Mouse (Mus musculus): ENCODE results near the gene Mast4. TPM values are rescaled to one million over a fixed set of nuclear protein-coding genes. Genes with fewer than 3 reads are reported as not detected.

The Mast4 gene
- polyA plus RNA-seq, 2 experiments = 0.71 to 1.5 TPM

DNA sequence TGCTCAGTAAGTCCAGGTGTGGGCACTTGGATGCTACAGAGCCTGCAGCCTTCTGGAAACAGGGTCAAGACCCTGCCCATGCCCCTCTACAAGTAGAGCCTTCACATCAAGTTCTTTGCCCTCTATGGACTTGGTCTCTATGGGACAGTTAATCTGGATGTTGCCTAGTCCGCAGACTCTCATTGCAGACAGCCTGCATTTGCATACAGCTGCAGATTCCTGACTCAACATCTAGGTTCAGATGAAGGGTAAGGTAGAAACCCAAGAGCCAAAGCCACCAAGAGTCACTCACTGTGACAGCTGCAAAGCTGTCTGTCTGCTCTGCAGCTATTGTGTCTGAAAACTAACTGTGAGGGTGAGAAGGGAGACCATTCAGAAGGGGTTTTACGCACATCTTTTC is 491.6 kb downstream of the Mast4 start:
- ATAC-seq (ENCODE audit: insufficient read depth) (no peak), DNase-seq (ENCODE audit: low read depth in 3 of 3, low spot score in 3 of 3) (no peak)
- Histone ChIP-seq H3K4me1 (replicated peaks; ENCODE audit: control insufficient read depth in 2 of 2, insufficient read depth in 2 of 2, low read length in 1 of 2) (peaks cover 4 to 7% of the 10 kb centered on the region in 2 experiments; a peak in 1 of 4 replicates), H3K4me3 (ENCODE audit: insufficient read depth in 1 of 2, low read depth in 2 of 2, low read length in 2 of 2) (no peak overlapping the region), H3K9ac (replicated peaks) (no peak overlapping the region), H3K36me3 (replicated peaks; ENCODE audit: control insufficient read depth, insufficient read depth, low read depth) (no peaks in the 10 kb centered on the region), H3K4me2 (ENCODE audit: low read depth) (no peak overlapping the region), H3K27ac (no peak overlapping the region), H3K9me3 (ENCODE audit: control insufficient read depth, low read length) (no peaks in the 10 kb centered on the region), H3K27me3 (ENCODE audit: control insufficient read depth, insufficient read depth, low read length) (no peaks in the 10 kb centered on the region)
- 80% methylated on average over 2 of the region's 2 CpGs for WGBS (ENCODE audit: insufficient replicate concordance)
- no peak for TF ChIP-seq EP300 (IDR thresholded peaks at IDR 0.05; ENCODE audit: low read depth)
- no peak for TF ChIP-seq CTCF (IDR thresholded peaks at IDR 0.05; ENCODE audit: low read depth)

DNA sequence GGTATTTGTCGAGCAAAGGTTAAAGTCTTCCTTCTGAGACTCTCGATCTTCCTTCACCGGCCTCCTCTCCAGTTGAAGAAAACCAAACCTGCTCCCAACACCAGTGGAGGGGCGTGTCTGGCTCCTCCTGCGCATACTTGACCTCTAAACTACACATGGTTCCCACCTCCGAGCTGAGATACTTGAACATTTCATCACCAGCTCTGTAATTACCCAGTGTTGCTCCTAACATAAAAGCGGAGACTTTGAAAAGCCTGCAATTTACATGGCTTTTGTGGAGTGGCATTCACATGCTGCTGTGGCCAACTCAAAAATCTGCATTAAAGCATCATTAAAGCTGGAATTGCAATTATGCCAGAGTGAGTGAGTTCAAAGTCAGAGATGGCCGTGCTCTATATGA is 492.1 kb downstream of the Mast4 start:
- Histone ChIP-seq H3K9me3 (ENCODE audit: control insufficient read depth, low read length) (no peaks in the 10 kb centered on the region), H3K4me2 (ENCODE audit: low read depth) (no peak overlapping the region), H3K27ac (no peak overlapping the region), H3K27me3 (ENCODE audit: control insufficient read depth, insufficient read depth, low read length) (no peaks in the 10 kb centered on the region), H3K9ac (replicated peaks) (no peak overlapping the region), H3K4me1 (replicated peaks; ENCODE audit: control insufficient read depth in 2 of 2, insufficient read depth in 2 of 2, low read length in 1 of 2) (peaks cover 4 to 7% of the 10 kb centered on the region in 2 experiments; a peak in 1 of 4 replicates), H3K36me3 (replicated peaks; ENCODE audit: control insufficient read depth, insufficient read depth, low read depth) (no peaks in the 10 kb centered on the region), H3K4me3 (ENCODE audit: insufficient read depth in 1 of 2, low read depth in 2 of 2, low read length in 2 of 2) (no peak overlapping the region)
- no peak for ATAC-seq (ENCODE audit: insufficient read depth)
- TF ChIP-seq EP300 (IDR thresholded peaks at IDR 0.05; ENCODE audit: low read depth) = no peak
- TF ChIP-seq CTCF (IDR thresholded peaks at IDR 0.05; ENCODE audit: low read depth) = no peak
- DNase-seq (ENCODE audit: low read depth in 3 of 3, low spot score in 3 of 3) = no peak
- WGBS (ENCODE audit: insufficient replicate concordance) = 66% methylated on average over 8 of the region's 8 CpGs

DNA sequence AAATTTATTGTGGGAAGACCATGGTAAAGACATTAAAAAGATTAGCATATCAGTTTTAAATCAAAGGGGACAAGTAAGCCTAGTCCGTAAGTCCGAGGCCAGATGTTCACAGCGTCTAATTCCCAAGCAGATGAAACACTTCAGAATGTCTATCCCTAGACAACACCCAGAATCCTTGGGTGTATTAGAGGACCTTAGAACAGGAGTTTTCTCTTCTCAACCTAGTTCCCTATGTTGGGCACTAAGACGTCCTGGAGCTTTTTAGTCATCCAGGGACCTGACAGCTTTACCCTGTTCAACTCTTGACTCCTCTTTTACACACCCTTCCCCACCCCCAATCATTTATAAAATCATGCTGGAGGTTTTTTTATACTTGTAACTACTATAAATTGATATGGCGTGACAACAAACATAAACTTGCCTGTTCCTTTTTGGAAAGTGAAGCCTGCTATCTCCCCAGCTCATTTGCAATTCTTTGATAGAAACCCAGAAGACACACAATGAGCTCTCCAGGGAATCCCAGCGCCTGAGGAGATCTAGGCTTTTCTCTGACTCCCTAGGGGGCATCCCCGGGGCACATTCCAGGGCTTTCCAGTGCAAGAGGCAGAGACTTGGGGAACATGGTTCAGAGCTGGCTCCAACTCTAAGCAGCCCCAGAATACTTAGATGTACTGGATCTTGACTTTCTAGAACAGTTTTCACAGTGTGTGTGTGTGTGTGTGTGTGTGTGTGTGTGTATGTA is 494.4 kb downstream of the Mast4 start:
- H3K27ac ChIP-seq = no peak overlapping the region
- H3K9me3 ChIP-seq (ENCODE audit: control insufficient read depth, low read length) = no peaks in the 10 kb centered on the region
- ATAC-seq (ENCODE audit: insufficient read depth) (no peak), DNase-seq (ENCODE audit: low read depth in 3 of 3, low spot score in 3 of 3) (no peak)
- TF ChIP-seq EP300 (IDR thresholded peaks at IDR 0.05; ENCODE audit: low read depth) = no peak
- TF ChIP-seq CTCF (IDR thresholded peaks at IDR 0.05; ENCODE audit: low read depth) = no peak
- WGBS (ENCODE audit: insufficient replicate concordance) = 60% methylated on average over 7 of the region's 7 CpGs
- no peak overlapping the region for H3K4me2 ChIP-seq (ENCODE audit: low read depth)
- H3K36me3 ChIP-seq (replicated peaks; ENCODE audit: control insufficient read depth, insufficient read depth, low read depth) = no peaks in the 10 kb centered on the region
- H3K9ac ChIP-seq (replicated peaks) = no peak overlapping the region
- H3K4me1 ChIP-seq (replicated peaks; ENCODE audit: control insufficient read depth in 2 of 2, insufficient read depth in 2 of 2, low read length in 1 of 2) = 0 out of 4 replicates have a peak, but pooled peaks cover 0 to 1% of the 10 kb centered on the region in 2 experiments
- no peaks in the 10 kb centered on the region for H3K27me3 ChIP-seq (ENCODE audit: control insufficient read depth, insufficient read depth, low read length)
- H3K4me3 ChIP-seq (ENCODE audit: insufficient read depth in 1 of 2, low read depth in 2 of 2, low read length in 2 of 2) = no peak overlapping the region

DNA sequence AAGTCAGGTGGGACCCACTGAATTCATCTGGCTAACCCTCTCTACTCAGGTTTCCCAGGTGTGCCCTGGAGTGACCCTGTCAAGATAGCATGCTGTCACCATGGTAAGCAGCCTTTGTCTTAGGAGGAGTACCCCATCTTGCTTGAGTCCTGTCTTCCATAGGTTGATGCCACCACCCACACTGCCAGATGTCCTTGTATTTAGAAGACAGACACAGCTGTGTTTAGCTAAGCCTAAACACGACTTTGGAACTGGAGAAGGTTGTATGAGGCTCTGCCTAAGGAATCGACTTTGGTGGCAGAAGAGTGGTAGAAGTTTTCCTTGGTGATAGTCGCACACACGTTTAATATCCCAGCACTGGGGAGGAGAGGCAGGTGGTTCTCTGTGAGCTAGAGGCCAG is 496.9 kb downstream of the Mast4 start:
- DNase-seq (ENCODE audit: low read depth in 3 of 3, low spot score in 3 of 3) (no peak), ATAC-seq (ENCODE audit: insufficient read depth) (no peak)
- H3K27me3 ChIP-seq (ENCODE audit: control insufficient read depth, insufficient read depth, low read length) = no peaks in the 10 kb centered on the region
- H3K27ac ChIP-seq = no peak overlapping the region
- H3K4me2 ChIP-seq (ENCODE audit: low read depth) = no peak overlapping the region
- H3K9ac ChIP-seq (replicated peaks) = no peak overlapping the region
- TF ChIP-seq EP300 (IDR thresholded peaks at IDR 0.05; ENCODE audit: low read depth) (no peak), CTCF (IDR thresholded peaks at IDR 0.05; ENCODE audit: low read depth) (no peak)
- no peak overlapping the region for H3K4me3 ChIP-seq (ENCODE audit: insufficient read depth in 1 of 2, low read depth in 2 of 2, low read length in 2 of 2)
- no peaks in the 10 kb centered on the region for H3K36me3 ChIP-seq (replicated peaks; ENCODE audit: control insufficient read depth, insufficient read depth, low read depth)
- H3K4me1 ChIP-seq (replicated peaks; ENCODE audit: control insufficient read depth in 2 of 2, insufficient read depth in 2 of 2, low read length in 1 of 2) = no peaks in the 10 kb centered on the region
- 58% methylated on average over 4 of the region's 4 CpGs for WGBS (ENCODE audit: insufficient replicate concordance)
- H3K9me3 ChIP-seq (ENCODE audit: control insufficient read depth, low read length) = no peaks in the 10 kb centered on the region

DNA sequence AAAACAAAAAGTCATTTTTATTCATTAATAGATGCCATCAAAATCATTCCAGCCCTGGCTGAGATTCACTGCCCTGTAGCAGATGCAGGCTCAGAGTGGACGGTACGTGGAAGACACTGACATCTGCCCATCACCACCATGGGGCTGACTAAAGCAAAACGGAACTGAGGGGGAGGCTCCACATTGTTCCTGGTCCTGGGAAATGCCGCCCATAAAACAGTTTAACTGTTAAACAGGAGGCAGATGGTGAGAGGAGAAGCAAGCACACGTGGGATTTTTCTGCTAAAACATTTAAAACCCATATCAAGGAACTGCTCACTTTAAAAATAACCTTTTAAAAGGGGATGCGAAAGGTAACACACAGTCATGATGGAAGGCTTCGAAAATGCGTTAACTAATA is 499.0 kb downstream of the Mast4 start:
- H3K27me3 ChIP-seq (ENCODE audit: control insufficient read depth, insufficient read depth, low read length) = no peaks in the 10 kb centered on the region
- ATAC-seq (ENCODE audit: insufficient read depth) (no peak), DNase-seq (ENCODE audit: low read depth in 3 of 3, low spot score in 3 of 3) (no peak)
- no peaks in the 10 kb centered on the region for H3K36me3 ChIP-seq (replicated peaks; ENCODE audit: control insufficient read depth, insufficient read depth, low read depth)
- H3K9ac ChIP-seq (replicated peaks) = no peak overlapping the region
- 66% methylated on average over 8 of the region's 8 CpGs for WGBS (ENCODE audit: insufficient replicate concordance)
- no peak overlapping the region for H3K4me3 ChIP-seq (ENCODE audit: insufficient read depth in 1 of 2, low read depth in 2 of 2, low read length in 2 of 2)
- H3K27ac ChIP-seq = no peak overlapping the region
- H3K4me1 ChIP-seq (replicated peaks; ENCODE audit: control insufficient read depth in 2 of 2, insufficient read depth in 2 of 2, low read length in 1 of 2) = no peaks in the 10 kb centered on the region
- TF ChIP-seq CTCF (IDR thresholded peaks at IDR 0.05; ENCODE audit: low read depth) = no peak
- no peaks in the 10 kb centered on the region for H3K9me3 ChIP-seq (ENCODE audit: control insufficient read depth, low read length)
- no peak overlapping the region for H3K4me2 ChIP-seq (ENCODE audit: low read depth)

Measured in liver, embryonic 14.5 days (tissue).